9 mouse cellular contexts compared by ENCODE assay signal in the genomic region with DNA sequence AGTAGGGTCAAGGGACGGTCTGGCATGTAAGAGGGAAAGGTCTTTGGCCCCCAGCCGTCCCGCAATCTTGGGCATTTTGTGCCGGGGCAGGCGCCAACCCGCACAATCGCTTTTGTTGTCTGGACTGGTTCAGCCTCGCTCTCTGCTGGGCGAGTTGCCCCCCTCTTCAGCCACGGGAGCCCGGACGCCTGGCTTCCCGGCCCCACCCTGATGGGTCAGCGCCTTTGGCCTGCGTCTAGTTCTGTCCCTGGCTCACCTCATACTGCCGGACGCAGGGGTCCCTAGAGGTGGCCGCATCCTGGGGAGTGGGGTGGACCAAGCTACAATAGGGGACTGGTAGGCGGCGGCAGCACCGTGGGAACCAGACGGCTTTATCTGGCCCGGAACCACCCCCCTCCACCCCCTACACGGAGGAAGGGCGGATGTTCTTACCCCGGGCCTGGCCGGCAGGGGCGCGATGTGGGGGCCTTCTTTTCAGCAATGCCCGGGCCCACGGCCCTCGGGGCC. TPM values are rescaled to one million over a fixed set of nuclear protein-coding genes. Genes with fewer than 3 reads are reported as not detected.
A peak's percentile ranks its signal among the peaks of the same experiment; 100 is the strongest.
DNase-seq lines count a peak whose midpoint lies in the region; ATAC-seq and TF ChIP-seq lines count a peak whose summit lies in the region.
"Had no signal": no experiment of that assay in that cellular context is flagged by ENCODE, and none has a peak within 500 bp of the region (broad histone marks: within the 10 kb centered on the region; RNA-seq: fewer than 3 reads in every experiment).

No protein-coding gene starts in this region.

- no peak overlapping the region for H3K4me3 ChIP-seq in left cerebral cortex, adult 2 months
- H3K4me3 ChIP-seq in forebrain, embryonic 11.5 days (ENCODE audit: low read depth, low read length), result no peak overlapping the region
- H3K4me3 ChIP-seq in liver, embryonic 11.5 days (ENCODE audit: low read depth, low read length), result peak overlapping the region; percentile 6; the same call in 1 of the 2 replicates
- H3K4me3 ChIP-seq in stomach, embryonic 16.5 days (replicated peaks; ENCODE audit: low read length), result peak overlapping the region; percentile 75

- H3K9me3 ChIP-seq in forebrain, embryonic 11.5 days (ENCODE audit: control insufficient read depth, low read length), result no peaks in the 10 kb centered on the region
- H3K9me3 ChIP-seq in liver, embryonic 11.5 days (ENCODE audit: control insufficient read depth, low read length), result no peaks in the 10 kb centered on the region
- no peaks in the 10 kb centered on the region for H3K9me3 ChIP-seq in stomach, embryonic 16.5 days (replicated peaks; ENCODE audit: control insufficient read depth, low read length)

- no peak for ATAC-seq in forebrain, embryonic 11.5 days (replicated peaks; ENCODE audit: low FRiP score)
- ATAC-seq in liver, embryonic 11.5 days (replicated peaks; ENCODE audit: low FRiP score), result no peak
- no peak for ATAC-seq in stomach, embryonic 16.5 days (ENCODE audit: insufficient read depth, low FRiP score)
- ATAC-seq: Patski had no signal

- H3K27me3 ChIP-seq in forebrain, embryonic 11.5 days (ENCODE audit: control insufficient read depth, insufficient read depth, low read length), result peaks cover 62% of the 10 kb centered on the region
- peaks cover 99% of the 10 kb centered on the region for H3K27me3 ChIP-seq in liver, embryonic 11.5 days (replicated peaks; ENCODE audit: control insufficient read depth, insufficient read depth, low read length)
- H3K27me3 ChIP-seq in stomach, embryonic 16.5 days (ENCODE audit: control insufficient read depth, insufficient read depth, low read length), result peaks cover 20% of the 10 kb centered on the region

- DNase-seq in left cerebral cortex, adult 2 months (ENCODE audit: extremely low spot score in 1 of 2, low spot score in 2 of 2), result no peak
- DNase-seq in left cerebral cortex, postnatal 4 days, result no peak
- no peak for DNase-seq in forebrain, embryonic 11.5 days (ENCODE audit: low spot score)
- peak; percentile 81 for DNase-seq in heart, postnatal 4 days
- no peak for DNase-seq in liver, embryonic 11.5 days (ENCODE audit: low spot score)
- no peak for DNase-seq in cerebellum, adult 11 months
- DNase-seq in cerebellum, postnatal 25 days, result no peak

- peak overlapping the region; percentile 7; the same call in 1 of the 2 replicates for H3K9ac ChIP-seq in forebrain, embryonic 11.5 days (ENCODE audit: low read length)
- no peak overlapping the region for H3K9ac ChIP-seq in liver, embryonic 11.5 days (ENCODE audit: low read depth, low read length)
- peak overlapping the region; percentile 96 for H3K9ac ChIP-seq in stomach, embryonic 16.5 days (ENCODE audit: low read length)

- peaks cover 19% of the 10 kb centered on the region for H3K4me1 ChIP-seq in forebrain, embryonic 11.5 days (replicated peaks; ENCODE audit: control insufficient read depth, insufficient read depth, low read length)
- H3K4me1 ChIP-seq in liver, embryonic 11.5 days (replicated peaks; ENCODE audit: control insufficient read depth, insufficient read depth, low read length), result peaks cover 31% of the 10 kb centered on the region
- peaks cover 55% of the 10 kb centered on the region for H3K4me1 ChIP-seq in stomach, embryonic 16.5 days (ENCODE audit: control insufficient read depth, insufficient read depth, low read length)

- peak; percentile 16 for TF ChIP-seq CTCF in left cerebral cortex, adult 2 months (IDR thresholded peaks at IDR 0.05)

- no peak overlapping the region; the same call in 1 of the 2 replicates for H3K27ac ChIP-seq in left cerebral cortex, adult 2 months
- H3K27ac ChIP-seq in forebrain, embryonic 11.5 days (ENCODE audit: low read depth, low read length), result no peak overlapping the region
- no peak overlapping the region for H3K27ac ChIP-seq in liver, embryonic 11.5 days (ENCODE audit: low read depth, low read length)
- peak overlapping the region; percentile 98 for H3K27ac ChIP-seq in stomach, embryonic 16.5 days (ENCODE audit: low read length)

- 2% methylated on average over 32 of the region's 32 CpGs for WGBS in forebrain, embryonic 11.5 days
- 4% methylated on average over 32 of the region's 32 CpGs for WGBS in liver, embryonic 11.5 days
- WGBS in stomach, embryonic 16.5 days, result 5% methylated on average over 32 of the region's 32 CpGs

- intact Hi-C loops in left cerebral cortex, adult 2 months (cut with DNase I), result loop anchor here (10.0 kb wide), 1 partner anchor 350 kb away; a partner anchor contains a TSS
- intact Hi-C loops in left cerebral cortex, postnatal 4 days (cut with DNase I), result loop anchor here (5.0 to 10.0 kb wide), 2 partner anchors 68 to 170 kb away; no protein-coding TSS in a partner anchor

- no peaks in the 10 kb centered on the region for H3K36me3 ChIP-seq in forebrain, embryonic 11.5 days (ENCODE audit: control insufficient read depth, insufficient read depth, low read length)
- H3K36me3 ChIP-seq in liver, embryonic 11.5 days (ENCODE audit: control insufficient read depth, insufficient read depth, low read length), result no peaks in the 10 kb centered on the region
- H3K36me3 ChIP-seq in stomach, embryonic 16.5 days (ENCODE audit: control insufficient read depth, insufficient read depth, low read length), result no peaks in the 10 kb centered on the region

- H3K4me2 ChIP-seq in forebrain, embryonic 11.5 days (ENCODE audit: low read depth, low read length, severe bottlenecking), result peak overlapping the region; percentile 9; the same call in 1 of the 2 replicates
- peak overlapping the region; percentile 71 for H3K4me2 ChIP-seq in liver, embryonic 11.5 days
- H3K4me2 ChIP-seq in stomach, embryonic 16.5 days (ENCODE audit: low read depth, low read length), result peak overlapping the region; percentile 85

RNA-seq across cellular contexts. Expression of a gene that starts 3.0 kb away (rescaled TPM):
- 10 to 100 TPM; 48.1 to 51.2 TPM for total RNA-seq in left cerebral cortex, adult 2 months (2021)
- 10 to 100 TPM; 41.9 to 52.7 TPM for total RNA-seq in left cerebral cortex, postnatal 4 days (2021)
- 11.9 and 13.0 TPM in 2 replicates for polyA plus RNA-seq in forebrain, embryonic 11.5 days (2014; fragmentation: Nextera tagmentation; extraction: Ambion mirVana)
- total RNA-seq in heart, postnatal 4 days (2021), result 100 to 1,000 TPM; 238 to 255 TPM
- 7.1 and 10.2 TPM in 2 replicates for polyA plus RNA-seq in liver, embryonic 11.5 days (2014; fragmentation: Nextera tagmentation; extraction: Ambion mirVana)
- polyA plus RNA-seq in stomach, embryonic 16.5 days (2015; fragmentation: Nextera tagmentation; extraction: Ambion mirVana), result 170 and 202 TPM in 2 replicates

RNA-seq across cellular contexts. Expression of a gene that starts 21.4 kb away (rescaled TPM):
- total RNA-seq in left cerebral cortex, adult 2 months (2021), result 10 to 100 TPM; 23.2 to 40.3 TPM
- total RNA-seq in left cerebral cortex, postnatal 4 days (2021), result 10 to 100 TPM; 47.2 to 52.4 TPM
- 64.3 and 67.6 TPM in 2 replicates for polyA plus RNA-seq in forebrain, embryonic 11.5 days (2014; fragmentation: Nextera tagmentation; extraction: Ambion mirVana)
- total RNA-seq in heart, postnatal 4 days (2021), result 10 to 100 TPM; 18.4 to 19.8 TPM
- 46.8 and 49.6 TPM in 2 replicates for polyA plus RNA-seq in liver, embryonic 11.5 days (2014; fragmentation: Nextera tagmentation; extraction: Ambion mirVana)
- 41.0 and 41.7 TPM in 2 replicates for polyA plus RNA-seq in stomach, embryonic 16.5 days (2015; fragmentation: Nextera tagmentation; extraction: Ambion mirVana)

RNA-seq across cellular contexts. Expression of a gene that starts 22.8 kb away (rescaled TPM):
- not detected for total RNA-seq in left cerebral cortex, adult 2 months (2021)
- not detected for total RNA-seq in left cerebral cortex, postnatal 4 days (2021)
- polyA plus RNA-seq in forebrain, embryonic 11.5 days (2014; fragmentation: Nextera tagmentation; extraction: Ambion mirVana), result not detected in 2 replicates
- total RNA-seq in heart, postnatal 4 days (2021), result 1 to 10 TPM in 1 of 2 experiments, not detected in 1; 3.7 TPM
- 0.43 and 1.2 TPM in 2 replicates for polyA plus RNA-seq in liver, embryonic 11.5 days (2014; fragmentation: Nextera tagmentation; extraction: Ambion mirVana)
- polyA plus RNA-seq in stomach, embryonic 16.5 days (2015; fragmentation: Nextera tagmentation; extraction: Ambion mirVana), result 3.0 TPM in 1 of 2 replicates, not detected in the other

Comparison
In these comparisons a context has a peak if more than half of its experiments do, and no peak if none do; other contexts are left out.
1. H3K4me3 ChIP-seq: peak in liver, embryonic 11.5 days (single experiment) and stomach, embryonic 16.5 days (single experiment); none in left cerebral cortex, adult 2 months (single experiment) and forebrain, embryonic 11.5 days (single experiment).
2. H3K4me2 ChIP-seq: peak in every context shown above with its lines; median percentile 85 in stomach, embryonic 16.5 days; 71 in liver, embryonic 11.5 days; 9 in forebrain, embryonic 11.5 days.
3. RNA of a gene that starts 3.0 kb away (total RNA-seq): 238 to 255 TPM in heart, postnatal 4 days; 41.9 to 52.7 TPM in left cerebral cortex, postnatal 4 days and 48.1 to 51.2 TPM in left cerebral cortex, adult 2 months; every median in the first group is over 4 times any median in the second.